Mouse (Mus musculus) intestine, embryonic 15.5 days (tissue): ENCODE data around the gene Faap20. TPM values are rescaled to one million over a fixed set of nuclear protein-coding genes. Genes with fewer than 3 reads are reported as not detected.

ENCODE experiments used
- ATAC-seq: fragments of 200-750 bp; cut with Nextera tagmentation; 2 replicates; pipeline ENCODE4 v1.8.0; 2017; ENCODE audit warnings: moderate TSS enrichment, moderate library complexity
- H3K27ac ChIP-seq: fragments of 300-500 bp; sonication (generic); 2 replicates; pipeline ENCODE4 v1.5.1; 2015; ENCODE audit warnings: mild to moderate bottlenecking, inconsistent platforms
- H3K27me3 ChIP-seq: fragments of 300-500 bp; sonication (generic); replicated peaks from 2 replicates; pipeline ENCODE4 v1.6.1; 2015; ENCODE audit warnings: inconsistent platforms
- H3K36me3 ChIP-seq: fragments of 300-500 bp; sonication (generic); 2 replicates; pipeline ENCODE4 v1.6.1; 2015; ENCODE audit warnings: inconsistent platforms
- H3K4me1 ChIP-seq: fragments of 300-500 bp; sonication (generic); replicated peaks from 2 replicates; pipeline ENCODE4 v1.6.1; 2015; ENCODE audit warnings: inconsistent platforms
- H3K4me2 ChIP-seq: fragments of 300-500 bp; sonication (generic); replicated peaks from 2 replicates; pipeline ENCODE4 v1.6.1; 2015; ENCODE audit warnings: mild to moderate bottlenecking, inconsistent platforms
- H3K4me3 ChIP-seq: fragments of 300-500 bp; sonication (generic); replicated peaks from 2 replicates; pipeline ENCODE4 v1.5.1; 2015; ENCODE audit warnings: inconsistent platforms
- H3K9ac ChIP-seq: fragments of 300-500 bp; sonication (generic); 2 replicates; pipeline ENCODE4 v1.6.1; 2015; ENCODE audit warnings: inconsistent platforms
- H3K9me3 ChIP-seq: fragments of 300-500 bp; sonication (generic); 2 replicates; pipeline ENCODE4 v1.6.1; 2016; ENCODE audit warnings: inconsistent platforms
- WGBS: fragments of 180-500 bp; shearing (Covaris S2); methylation state at CpG from one replicate; pipeline ENCODE4 v1.1.7; 2015; 5-methylcytosine and 5-hydroxymethylcytosine counted together
- polyA plus RNA-seq: library from polyadenylated mRNA; unstranded; fragments of >200 nt; fragmentation: Nextera tagmentation; extraction: Ambion mirVana; gene quantifications from 2 replicates; pipeline ENCODE4 v1.2.1, GENCODE M21; 2015

The Faap20 gene
- 64.1 and 74.9 TPM in 2 replicates for polyA plus RNA-seq

GRCm38 (mm10) chr4:155249648-155250351 lies at the start of gene Faap20:
Faap20 (plus strand) TSS chr4:155249802.
- H3K4me2 ChIP-seq: peak within 1 kb of the TSS; percentile 92
- H3K27me3 ChIP-seq: no peaks in the 10 kb centered on the region
- ATAC-seq: peak; percentile 93
- H3K9me3 ChIP-seq: no peaks in the 10 kb centered on the region
- peak within 1 kb of the TSS; percentile 70 for H3K9ac ChIP-seq
- WGBS: under 1% methylated on average over 57 of the region's 58 CpGs
- peaks cover 20% of the 10 kb centered on the region for H3K4me1 ChIP-seq
- H3K27ac ChIP-seq: peak within 1 kb of the TSS; percentile 99
- no peaks in the 10 kb centered on the region for H3K36me3 ChIP-seq
- peak within 1 kb of the TSS; percentile 62 for H3K4me3 ChIP-seq

- Histone ChIP-seq H3K4me1 (peaks cover 81% of the 10 kb centered on the region), H3K27me3 (no peaks in the 10 kb centered on the region), H3K4me2 (no peak overlapping the region), H3K4me3 (no peak overlapping the region), H3K9ac (no peak overlapping the region), H3K27ac (peak overlapping the region; percentile 8), H3K9me3 (no peaks in the 10 kb centered on the region), H3K36me3 (no peaks in the 10 kb centered on the region)
- 65% methylated on average over 3 of the region's 3 CpGs for WGBS
- no peak for ATAC-seq
Measured at GRCm38 (mm10) chr4:155200861-155201390, 48.7 kb upstream of the Faap20 start.

GRCm38 (mm10) chr4:155201764-155202163 lies 47.8 kb upstream of the Faap20 start:
- H3K4me2 ChIP-seq: no peak overlapping the region; the same call in 1 of the 2 replicates
- peak; percentile 44 for ATAC-seq

GRCm38 (mm10) chr4:155205919-155206318 lies 43.7 kb upstream of the Faap20 start:
- H3K4me1 ChIP-seq: peaks cover 82% of the 10 kb centered on the region

More at GRCm38 (mm10) chr4:155201764-155202163, 47.8 kb upstream of the Faap20 start:
- Histone ChIP-seq H3K4me3 (no peak overlapping the region), H3K27ac (peak overlapping the region; percentile 36; the same call in 1 of the 2 replicates), H3K36me3 (no peaks in the 10 kb centered on the region), H3K4me1 (peaks cover 80% of the 10 kb centered on the region), H3K9me3 (no peaks in the 10 kb centered on the region), H3K27me3 (no peaks in the 10 kb centered on the region), H3K9ac (no peak overlapping the region)
- 73% methylated on average over 7 of the region's 7 CpGs for WGBS

GRCm38 (mm10) chr4:155206498-155206897 lies 43.1 kb upstream of the Faap20 start:
- Histone ChIP-seq H3K4me1 (peaks cover 77% of the 10 kb centered on the region), H3K27me3 (no peaks in the 10 kb centered on the region), H3K4me3 (no peak overlapping the region), H3K27ac (peak overlapping the region; percentile 65; the same call in 1 of the 2 replicates), H3K9ac (no peak overlapping the region), H3K36me3 (0 out of 2 replicates have a peak, but pooled peaks cover 4% of the 10 kb centered on the region), H3K9me3 (no peaks in the 10 kb centered on the region), H3K4me2 (peak overlapping the region; percentile 26; the same call in 1 of the 2 replicates)
- WGBS: 53% methylated on average over 8 of the region's 8 CpGs
- ATAC-seq: no peak

More at GRCm38 (mm10) chr4:155205919-155206318, 43.7 kb upstream of the Faap20 start:
- Histone ChIP-seq H3K36me3 (0 out of 2 replicates have a peak, but pooled peaks cover 4% of the 10 kb centered on the region), H3K9ac (0 out of 2 replicates have a peak overlapping the region, but pooled peaks have one; percentile 5), H3K27me3 (no peaks in the 10 kb centered on the region), H3K27ac (peak overlapping the region; percentile 74), H3K4me3 (no peak overlapping the region), H3K4me2 (peak overlapping the region; percentile 50), H3K9me3 (no peaks in the 10 kb centered on the region)
- 50% methylated on average over 6 of the region's 6 CpGs for WGBS
- ATAC-seq: peak; percentile 89

GRCm38 (mm10) chr4:155207841-155208240 lies 41.8 kb upstream of the Faap20 start:
- no peak for ATAC-seq
- Histone ChIP-seq H3K9me3 (no peaks in the 10 kb centered on the region), H3K27ac (peak overlapping the region; percentile 65), H3K4me3 (no peak overlapping the region), H3K9ac (no peak overlapping the region), H3K4me2 (peak overlapping the region; percentile 33), H3K36me3 (0 out of 2 replicates have a peak, but pooled peaks cover 4% of the 10 kb centered on the region), H3K4me1 (peaks cover 64% of the 10 kb centered on the region), H3K27me3 (no peaks in the 10 kb centered on the region)
- 57% methylated on average over 3 of the region's 3 CpGs for WGBS

- ATAC-seq: no peak
- Histone ChIP-seq H3K9ac (no peak overlapping the region), H3K27me3 (no peaks in the 10 kb centered on the region), H3K9me3 (no peaks in the 10 kb centered on the region), H3K36me3 (0 out of 2 replicates have a peak, but pooled peaks cover 4% of the 10 kb centered on the region), H3K4me1 (peaks cover 61% of the 10 kb centered on the region), H3K4me3 (no peak overlapping the region), H3K27ac (peak overlapping the region; percentile 65; the same call in 1 of the 2 replicates), H3K4me2 (peak overlapping the region; percentile 33)
- 58% methylated on average over 7 of the region's 7 CpGs for WGBS
Measured at GRCm38 (mm10) chr4:155208613-155209012, 41.0 kb upstream of the Faap20 start.

GRCm38 (mm10) chr4:155209079-155209478 lies 40.5 kb upstream of the Faap20 start:
- no peaks in the 10 kb centered on the region for H3K9me3 ChIP-seq
- H3K9ac ChIP-seq: no peak overlapping the region
- H3K4me2 ChIP-seq: no peak overlapping the region
- no peak overlapping the region for H3K4me3 ChIP-seq
- peaks cover 63% of the 10 kb centered on the region for H3K4me1 ChIP-seq
- 0 out of 2 replicates have a peak, but pooled peaks cover 4% of the 10 kb centered on the region for H3K36me3 ChIP-seq
- no peak for ATAC-seq
- no peak overlapping the region for H3K27ac ChIP-seq
- H3K27me3 ChIP-seq: no peaks in the 10 kb centered on the region

GRCm38 (mm10) chr4:155209494-155209893 lies 40.1 kb upstream of the Faap20 start:
- ATAC-seq: no peak
- Histone ChIP-seq H3K4me3 (no peak overlapping the region), H3K4me1 (peaks cover 65% of the 10 kb centered on the region), H3K9me3 (no peaks in the 10 kb centered on the region), H3K4me2 (no peak overlapping the region), H3K36me3 (0 out of 2 replicates have a peak, but pooled peaks cover 4% of the 10 kb centered on the region), H3K27ac (no peak overlapping the region), H3K9ac (no peak overlapping the region), H3K27me3 (no peaks in the 10 kb centered on the region)
- 94% methylated on average over 5 of the region's 5 CpGs for WGBS

- H3K4me1 ChIP-seq: peaks cover 70% of the 10 kb centered on the region
- ATAC-seq: peak; percentile 4; the same call in 1 of the 2 replicates
- no peak overlapping the region for H3K9ac ChIP-seq
- no peak overlapping the region for H3K4me3 ChIP-seq
- 0 out of 2 replicates have a peak, but pooled peaks cover 4% of the 10 kb centered on the region for H3K36me3 ChIP-seq
- 59% methylated on average over 9 of the region's 9 CpGs for WGBS
- H3K27me3 ChIP-seq: no peaks in the 10 kb centered on the region
- H3K4me2 ChIP-seq: peak overlapping the region; percentile 39
- 0 out of 2 replicates have a peak overlapping the region, but pooled peaks have one; percentile 4 for H3K27ac ChIP-seq
- no peaks in the 10 kb centered on the region for H3K9me3 ChIP-seq
Measured at GRCm38 (mm10) chr4:155213052-155213751, 36.4 kb upstream of the Faap20 start.

GRCm38 (mm10) chr4:155213752-155214054 lies 35.9 kb upstream of the Faap20 start:
- Histone ChIP-seq H3K36me3 (0 out of 2 replicates have a peak, but pooled peaks cover 4% of the 10 kb centered on the region), H3K4me2 (peak overlapping the region; percentile 39), H3K4me3 (no peak overlapping the region), H3K9me3 (no peaks in the 10 kb centered on the region), H3K4me1 (peaks cover 70% of the 10 kb centered on the region), H3K27me3 (no peaks in the 10 kb centered on the region), H3K27ac (0 out of 2 replicates have a peak overlapping the region, but pooled peaks have one; percentile 4), H3K9ac (no peak overlapping the region)
- 72% methylated on average over 6 of the region's 6 CpGs for WGBS
- ATAC-seq: peak; percentile 52

- no peak overlapping the region for H3K4me3 ChIP-seq
- H3K4me2 ChIP-seq: peak overlapping the region; percentile 39
- no peak overlapping the region for H3K9ac ChIP-seq
- no peaks in the 10 kb centered on the region for H3K27me3 ChIP-seq
- WGBS: 59% methylated on average over 6 of the region's 6 CpGs
- H3K4me1 ChIP-seq: peaks cover 70% of the 10 kb centered on the region
- ATAC-seq: no peak
- H3K36me3 ChIP-seq: 0 out of 2 replicates have a peak, but pooled peaks cover 4% of the 10 kb centered on the region
- no peaks in the 10 kb centered on the region for H3K9me3 ChIP-seq
- H3K27ac ChIP-seq: 0 out of 2 replicates have a peak overlapping the region, but pooled peaks have one; percentile 4
Measured at GRCm38 (mm10) chr4:155214188-155214587, 35.4 kb upstream of the Faap20 start.
